Mouse (Mus musculus): ENCODE data around the gene Kif16b. TPM values are rescaled to one million over a fixed set of nuclear protein-coding genes. Genes with fewer than 3 reads are reported as not detected.

Kif16b gene
- polyA plus RNA-seq (2012; rRNA removed): 24.2 and 30.2 TPM in 2 replicates

DNA sequence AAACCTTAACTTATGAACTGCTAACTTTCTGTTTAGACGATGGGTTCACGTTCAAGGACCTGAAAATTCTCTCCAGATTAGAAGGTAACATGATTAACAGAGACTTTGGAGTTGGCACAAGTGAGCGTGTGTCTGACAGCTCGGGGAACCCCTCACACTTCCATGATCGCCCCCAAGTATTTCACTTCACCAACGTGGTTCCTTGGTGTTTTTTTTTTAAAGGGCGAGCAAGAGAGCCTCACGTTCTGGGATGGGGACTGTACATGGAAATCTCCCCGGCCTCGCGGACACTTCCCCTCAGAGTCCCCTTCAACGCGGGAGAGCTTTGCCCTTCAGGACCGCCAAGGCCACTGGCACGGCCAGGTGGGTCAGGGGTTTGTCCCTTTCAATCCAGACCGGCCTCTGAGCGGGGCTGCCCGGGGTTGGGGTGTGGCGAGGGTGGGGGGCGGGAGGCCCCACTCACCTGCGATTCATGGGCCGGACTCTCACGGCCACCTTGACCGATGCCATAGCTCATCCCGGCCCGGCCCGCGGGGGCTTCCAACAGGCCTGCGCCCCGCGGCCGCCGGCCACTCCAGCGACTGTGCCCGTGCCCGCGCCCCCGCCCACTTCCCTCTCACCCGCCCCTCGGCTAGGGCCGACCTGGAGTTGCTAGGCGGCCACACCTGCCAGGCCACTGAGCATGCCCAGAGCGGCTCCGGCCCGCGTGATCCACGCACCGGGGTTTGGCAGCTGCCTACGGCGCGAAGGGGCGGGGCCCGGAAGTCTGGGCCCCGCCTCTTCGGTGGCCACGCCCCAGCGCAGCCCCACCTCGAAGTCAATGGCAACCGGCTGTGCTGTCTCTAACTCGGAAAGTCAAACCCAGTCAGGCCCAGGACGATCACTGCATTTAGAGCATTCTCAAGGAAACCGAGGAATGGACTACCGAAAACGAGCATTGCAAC, at the start of gene Kif16b:
Gene Kif16b (minus strand): TSS at position 670 of the 944 bp plus-strand sequence.
- peak; percentile 34 for DNase-seq (ENCODE audit: low read depth)

- DNase-seq (ENCODE audit: low read depth): no peak
These were observed 39.7 kb upstream of the Kif16b start for GRCm38 (mm10) chr2:142940899-142941642.

- DNase-seq (ENCODE audit: low read depth): no peak
These were observed 29.1 kb upstream of the Kif16b start for GRCm38 (mm10) chr2:142930445-142930844.

DNA sequence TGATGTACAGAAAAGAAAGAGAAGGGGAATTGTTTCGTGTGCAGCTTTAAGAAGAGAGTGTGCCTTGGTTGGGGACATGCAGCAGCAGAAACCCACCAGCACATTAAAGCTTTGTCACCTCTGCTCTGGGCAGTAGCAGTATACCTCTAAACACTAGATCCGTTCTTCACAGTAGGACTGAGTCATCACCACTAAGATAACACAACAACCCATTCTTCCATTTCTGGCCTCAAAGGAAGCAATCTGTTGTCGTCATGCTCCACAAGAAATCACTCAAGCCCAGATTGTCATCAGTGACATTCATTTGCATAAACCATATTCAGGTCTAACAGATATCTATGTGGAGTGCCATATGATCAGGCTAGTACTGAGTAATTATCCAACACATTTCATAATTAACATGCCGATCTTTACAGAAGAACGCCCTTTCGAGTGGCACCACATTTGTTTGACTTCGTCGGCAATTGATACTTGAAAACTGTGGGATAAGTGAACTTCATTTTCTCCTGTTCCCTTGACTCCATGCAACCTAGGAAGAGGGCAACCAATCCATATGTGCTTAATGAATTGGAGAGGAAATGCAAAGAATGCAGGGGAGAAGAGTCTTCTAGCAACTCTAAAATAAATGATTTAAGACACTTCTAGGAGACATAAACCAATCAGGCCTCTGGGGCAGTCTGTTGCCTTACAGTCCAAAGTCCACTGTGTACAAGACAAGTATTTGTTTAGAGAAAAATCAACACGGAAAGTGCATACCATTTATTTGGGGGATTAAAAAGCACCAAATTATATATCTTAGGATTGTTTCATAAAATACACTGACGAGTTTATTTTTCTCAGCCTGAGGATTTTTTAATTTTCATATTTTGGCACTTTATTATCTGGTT, 28.1 kb upstream of the Kif16b start:
- no peak for DNase-seq (ENCODE audit: low read depth)

GRCm38 (mm10) chr2:142910808-142911388, 9.6 kb upstream of the Kif16b start:
- no peak for DNase-seq (ENCODE audit: low read depth)

- no peak for DNase-seq (ENCODE audit: low read depth)
These were observed 7.9 kb upstream of the Kif16b start for GRCm38 (mm10) chr2:142909213-142909612.

GRCm38 (mm10) chr2:142907056-142907455, 5.7 kb upstream of the Kif16b start:
- no peak for DNase-seq (ENCODE audit: low read depth)

DNA sequence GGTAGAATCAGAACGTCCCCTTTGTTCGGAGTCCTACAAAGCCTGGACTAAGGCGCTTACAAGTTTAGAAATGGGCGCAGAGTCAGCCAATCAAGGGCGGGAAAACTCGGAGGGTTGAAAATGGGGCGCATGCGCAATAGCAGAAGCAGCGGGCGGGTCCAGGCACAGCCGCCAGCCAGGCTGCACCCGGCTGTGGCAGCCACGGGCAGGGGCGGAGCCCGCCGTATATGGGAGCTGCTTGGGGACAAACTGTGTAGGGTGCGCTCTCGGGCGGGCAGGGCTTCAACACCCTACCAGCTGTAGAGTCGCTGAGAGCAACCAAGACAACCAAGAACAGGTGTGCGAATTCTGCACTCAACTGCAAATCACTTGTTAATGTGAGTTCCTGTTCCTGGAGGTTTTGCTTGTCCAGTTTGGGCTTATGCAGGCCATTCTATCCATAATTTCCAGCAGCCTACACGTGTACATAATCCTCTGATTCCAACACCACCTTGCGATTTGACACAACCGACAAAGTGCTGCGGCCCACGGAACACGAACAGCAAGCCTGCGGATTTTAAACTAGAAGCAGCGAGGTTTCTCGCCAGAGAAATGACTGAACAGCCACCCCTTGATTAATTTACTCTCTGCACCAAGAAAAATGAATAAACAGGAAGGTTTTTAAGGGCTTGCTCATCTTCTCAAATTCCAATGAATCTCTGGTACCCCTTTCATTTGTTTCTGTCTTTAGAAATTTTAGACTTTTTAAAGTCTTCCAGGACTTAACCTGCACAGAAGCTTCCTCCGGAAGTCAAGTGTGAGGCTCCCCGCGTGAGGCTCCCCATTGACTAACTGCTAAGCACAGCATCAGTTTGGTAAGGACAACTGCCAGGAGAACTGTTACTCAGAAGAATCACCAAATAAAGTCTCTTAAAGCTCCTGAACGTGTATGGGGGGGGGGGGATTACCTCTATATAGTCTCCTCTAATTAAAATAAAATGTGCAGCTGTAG, 1.9 kb upstream of the Kif16b start:
- peak; percentile 70 for DNase-seq (ENCODE audit: low read depth)

GRCm38 (mm10) chr2:142900120-142900861, 1.0 kb downstream of the Kif16b start:
- DNase-seq (ENCODE audit: low read depth): no peak

GRCm38 (mm10) chr2:142893780-142894179, 7.6 kb downstream of the Kif16b start:
- no peak for DNase-seq (ENCODE audit: low read depth)

DNA sequence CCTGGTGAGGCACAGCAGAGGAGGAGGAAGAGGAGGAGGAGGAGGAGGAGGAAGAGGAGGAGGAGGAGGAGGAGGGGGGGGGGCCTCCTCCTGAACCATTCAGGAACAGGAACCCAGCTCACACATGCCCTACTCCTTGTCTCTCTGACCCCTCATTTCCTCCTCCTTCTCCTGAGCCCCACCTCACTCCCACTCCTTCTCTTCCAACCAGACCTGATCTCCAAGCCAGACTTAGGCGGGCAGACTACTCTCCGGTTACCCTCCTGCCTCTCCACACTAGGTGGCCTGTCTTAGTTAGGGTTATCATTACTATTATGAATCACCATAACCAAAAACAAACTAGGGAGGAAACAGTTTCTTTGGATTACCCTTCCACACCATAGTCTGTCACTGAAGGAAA, 10.0 kb downstream of the Kif16b start:
- DNase-seq (ENCODE audit: low read depth): no peak

GRCm38 (mm10) chr2:142884456-142884855, 16.9 kb downstream of the Kif16b start:
- no peak for DNase-seq (ENCODE audit: low read depth)

- DNase-seq (ENCODE audit: low read depth): no peak
These were observed 17.7 kb downstream of the Kif16b start for GRCm38 (mm10) chr2:142883625-142883994.

DNA sequence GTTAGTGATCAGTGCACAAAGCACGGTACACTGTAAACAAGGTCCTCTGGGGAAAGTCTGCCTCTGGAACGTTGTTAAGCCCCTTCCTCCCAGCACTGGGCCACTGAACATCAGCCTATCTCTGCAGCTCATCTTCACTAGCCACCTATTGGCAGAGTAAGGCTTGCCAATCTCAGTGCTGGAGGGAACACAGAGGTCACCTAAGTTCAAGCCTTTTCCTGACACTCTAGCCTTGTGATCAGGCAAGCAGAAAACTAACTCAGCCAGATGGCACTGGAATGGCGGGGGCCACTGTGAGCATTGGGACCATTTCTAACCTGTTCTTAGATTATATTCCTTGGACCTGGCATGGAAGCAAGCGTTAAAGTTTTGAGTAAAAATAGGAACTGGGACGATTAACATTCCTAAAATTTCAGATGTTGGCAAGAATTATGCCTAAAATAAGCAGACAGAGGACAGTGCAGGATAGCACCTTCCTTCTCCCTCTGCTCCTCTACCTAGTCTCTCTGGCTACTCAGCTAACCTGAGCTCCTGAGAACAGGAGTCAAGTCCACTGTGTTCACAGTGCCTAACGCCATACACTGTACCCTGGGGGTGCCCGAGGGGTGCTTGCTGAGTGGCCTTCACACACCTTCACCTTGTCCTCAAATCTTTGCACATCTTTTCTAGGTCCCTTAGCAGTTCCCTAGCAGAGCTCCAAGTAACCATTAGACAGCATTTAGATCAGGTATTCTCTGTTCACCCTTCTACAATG, 18.3 kb downstream of the Kif16b start:
- no peak for DNase-seq (ENCODE audit: low read depth)

DNA sequence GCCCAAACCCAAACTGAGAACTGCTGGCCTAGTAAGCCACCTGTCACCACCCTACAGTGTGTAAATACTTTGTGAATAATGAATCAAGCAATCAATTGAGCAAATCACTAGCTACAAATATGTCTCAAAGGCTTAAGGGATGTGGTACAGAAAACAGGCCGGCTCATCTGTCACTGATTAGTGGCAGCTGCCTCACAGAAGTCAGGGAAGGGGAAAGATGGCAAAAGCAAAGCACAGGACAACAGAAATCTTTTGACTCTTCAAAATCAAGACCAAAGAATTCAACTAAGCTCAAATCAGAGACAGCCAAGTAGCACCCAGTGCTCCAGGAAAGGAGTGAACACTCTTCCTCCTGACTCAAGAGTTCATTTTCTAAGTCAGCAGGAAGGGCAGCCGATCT, 18.9 kb downstream of the Kif16b start:
- no peak for DNase-seq (ENCODE audit: low read depth)

- DNase-seq (ENCODE audit: low read depth): no peak
These were observed 20.2 kb downstream of the Kif16b start for GRCm38 (mm10) chr2:142881177-142881576.

- DNase-seq (ENCODE audit: low read depth): no peak
These were observed 22.0 kb downstream of the Kif16b start for GRCm38 (mm10) chr2:142879257-142879818.

GRCm38 (mm10) chr2:142876636-142877035, 24.7 kb downstream of the Kif16b start:
- no peak for DNase-seq (ENCODE audit: low read depth)
